Mouse (Mus musculus) ES-Bruce4 (cell line): ENCODE data around the gene Zdhhc8.

ENCODE experiments used
- CTCF ChIP-seq: IDR thresholded peaks from one replicate; pipeline ENCODE4 v1.8.1; 2011; ENCODE audit warnings: low read depth, low read length
- EP300 ChIP-seq: IDR thresholded peaks from 2 replicates; pipeline ENCODE4 v1.6.1; 2011; ENCODE audit warnings: low read depth, low read length; ENCODE audit not compliant: insufficient read depth
- POLR2A ChIP-seq: IDR thresholded peaks from one replicate; pipeline ENCODE4 v1.8.1; 2011; ENCODE audit warnings: low read length; ENCODE audit not compliant: insufficient read depth

DNA sequence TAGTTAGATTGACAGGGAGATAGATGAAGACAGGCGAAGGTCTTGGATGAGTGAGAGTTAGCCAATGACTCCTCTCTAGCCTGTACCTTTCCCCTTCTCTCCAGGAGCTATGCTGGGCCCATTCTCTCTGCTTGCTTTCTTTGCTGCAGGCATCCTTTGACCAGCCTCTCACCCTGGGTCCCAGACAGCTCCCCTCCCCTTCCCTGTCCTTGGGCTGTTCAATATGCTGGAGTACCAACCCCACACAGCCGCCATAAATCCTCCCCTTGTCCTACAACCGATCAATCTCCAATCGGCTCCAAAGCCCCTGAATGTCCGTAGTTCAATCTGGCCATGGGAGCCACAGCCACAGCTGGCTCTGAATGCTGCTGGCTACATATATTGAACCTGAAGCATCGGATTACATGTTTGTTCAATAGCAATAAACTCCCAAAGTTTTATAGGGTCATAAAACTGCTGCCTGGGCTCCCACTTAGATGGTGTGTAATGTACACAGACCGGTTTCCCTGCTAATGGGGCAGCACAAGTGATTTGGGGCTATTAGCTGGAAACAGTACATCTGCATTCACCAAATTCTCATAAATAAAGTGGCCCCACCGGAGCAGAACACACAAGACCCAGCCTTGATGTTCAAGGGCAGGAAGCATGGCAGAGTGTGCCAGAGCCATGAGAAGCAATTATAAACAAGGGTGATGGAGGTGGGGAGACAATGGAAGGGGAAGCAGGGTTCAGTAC lies 49.1 kb downstream of the Zdhhc8 start:
- TF ChIP-seq CTCF (no peak), POLR2A (no peak), EP300 (no peak)
